Mouse (Mus musculus): ENCODE results near the gene Tmem51. TPM values are rescaled to one million over a fixed set of nuclear protein-coding genes. Genes with fewer than 3 reads are reported as not detected.
A peak's percentile ranks its signal among the peaks of the same experiment; 100 is the strongest.

The Tmem51 gene
- polyA plus RNA-seq (2015; fragmentation: Nextera tagmentation; extraction: Ambion mirVana), result 5.9 and 11.0 TPM in 2 replicates

DNA sequence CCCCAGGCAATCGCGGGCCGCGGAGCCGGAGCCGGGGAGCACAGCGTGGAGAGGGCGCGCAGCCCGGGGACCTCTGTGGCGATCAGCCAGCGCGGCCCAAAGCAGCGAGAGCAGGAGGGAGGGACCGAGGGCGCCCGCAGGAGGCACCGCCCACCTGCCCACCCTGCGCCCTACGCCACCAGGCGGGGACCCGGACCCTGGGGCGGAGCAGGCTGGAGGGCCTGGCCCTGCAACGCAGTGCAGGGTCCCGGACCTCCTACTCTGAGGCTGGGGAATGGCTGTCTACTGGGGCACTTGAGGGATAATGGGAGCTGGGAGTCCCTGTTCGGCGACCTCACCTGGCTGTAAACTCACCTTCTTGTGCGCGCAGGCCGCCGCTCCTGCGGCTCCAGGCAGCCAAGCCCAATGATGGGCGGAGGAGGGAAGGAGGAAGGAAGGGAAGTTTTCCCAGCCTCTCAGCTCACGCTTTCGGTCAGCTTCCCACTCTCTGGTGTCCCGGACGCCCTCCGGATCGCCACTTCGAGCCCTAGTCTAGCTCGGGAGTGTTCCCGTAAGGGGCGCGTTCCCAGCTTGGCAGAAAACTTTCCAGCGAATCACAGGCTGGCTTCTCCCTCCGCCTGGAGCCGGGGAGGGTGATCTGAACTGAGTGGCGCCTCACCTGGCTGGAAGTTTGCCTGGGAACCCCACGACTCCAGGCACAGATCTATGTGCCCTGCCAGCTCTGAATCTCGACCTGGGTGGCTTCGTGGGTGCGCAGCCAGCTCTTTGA, at the start of gene Tmem51:
Gene Tmem51 (minus strand): TSS at position 174 of the 769 bp plus-strand sequence.
- H3K36me3 ChIP-seq, result no peaks in the 10 kb centered on the region
- peak within 1 kb of the TSS; percentile 97 for H3K4me2 ChIP-seq
- peaks cover 33% of the 10 kb centered on the region for H3K27me3 ChIP-seq (replicated peaks)
- H3K9ac ChIP-seq (replicated peaks), result peak within 1 kb of the TSS; percentile 49
- WGBS, result under 1% methylated on average over 52 of the region's 52 CpGs
- H3K4me3 ChIP-seq (replicated peaks), result peak within 1 kb of the TSS; percentile 55
- H3K9me3 ChIP-seq (replicated peaks), result no peaks in the 10 kb centered on the region
- H3K4me1 ChIP-seq, result peaks cover 36% of the 10 kb centered on the region
- peak; percentile 59 for ATAC-seq (ENCODE audit: low FRiP score)
- no peak within 1 kb of the TSS for H3K27ac ChIP-seq (replicated peaks)

DNA sequence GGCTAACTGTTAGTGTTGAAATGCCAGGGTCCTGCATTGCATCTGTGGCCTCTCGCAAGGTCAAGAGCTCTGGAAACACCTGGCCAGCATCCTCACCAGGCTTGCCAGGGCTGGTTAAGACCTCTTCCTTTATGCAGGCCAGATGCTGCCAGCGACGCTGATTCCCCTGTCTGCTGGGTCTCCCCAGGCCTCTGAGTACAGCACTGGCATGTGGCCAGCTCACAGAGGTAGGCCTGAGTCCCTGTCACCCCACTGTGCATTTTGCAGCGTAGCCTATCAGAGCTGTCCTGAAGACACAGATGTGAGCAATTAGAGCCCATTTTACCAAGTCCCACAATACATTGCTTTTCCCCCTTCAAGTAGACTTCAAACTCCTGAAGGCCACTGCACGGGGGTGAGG, 46.1 kb upstream of the Tmem51 start:
- WGBS, result 58% methylated on average over 5 of the region's 5 CpGs
- Histone ChIP-seq H3K36me3 (no peaks in the 10 kb centered on the region), H3K9me3 (replicated peaks) (no peaks in the 10 kb centered on the region), H3K9ac (replicated peaks) (no peak overlapping the region), H3K4me1 (peaks cover 3% of the 10 kb centered on the region; the same call in 1 of the 2 replicates), H3K27ac (replicated peaks) (no peak overlapping the region), H3K27me3 (replicated peaks) (no peaks in the 10 kb centered on the region), H3K4me2 (no peak overlapping the region), H3K4me3 (replicated peaks) (no peak overlapping the region)
- ATAC-seq (ENCODE audit: low FRiP score), result no peak

DNA sequence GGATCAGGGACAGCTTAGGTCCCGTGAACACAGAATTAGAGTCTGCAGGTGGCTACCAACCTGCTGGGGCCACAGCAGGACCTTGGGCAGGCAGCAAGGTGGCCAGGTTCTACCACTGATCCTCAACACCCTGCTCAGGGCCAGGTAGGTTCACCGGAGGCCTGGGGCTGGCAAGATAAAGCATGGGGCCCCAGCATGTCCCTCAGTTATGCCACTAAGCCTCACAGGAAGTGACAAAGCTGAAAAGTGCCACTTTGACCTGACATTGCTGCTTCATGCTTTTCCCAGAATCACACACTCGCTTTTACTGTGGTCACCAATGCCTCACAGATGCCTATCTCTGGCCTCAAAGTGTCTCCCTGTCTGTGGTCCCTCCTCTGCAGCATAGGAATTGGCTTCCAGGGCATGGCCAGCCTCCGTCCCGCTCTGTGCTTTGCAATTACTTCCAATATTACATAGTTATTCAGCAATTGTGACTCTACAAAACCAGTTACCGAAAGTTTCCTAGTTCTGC, 43.2 kb upstream of the Tmem51 start:
- H3K4me3 ChIP-seq (replicated peaks), result no peak overlapping the region

DNA sequence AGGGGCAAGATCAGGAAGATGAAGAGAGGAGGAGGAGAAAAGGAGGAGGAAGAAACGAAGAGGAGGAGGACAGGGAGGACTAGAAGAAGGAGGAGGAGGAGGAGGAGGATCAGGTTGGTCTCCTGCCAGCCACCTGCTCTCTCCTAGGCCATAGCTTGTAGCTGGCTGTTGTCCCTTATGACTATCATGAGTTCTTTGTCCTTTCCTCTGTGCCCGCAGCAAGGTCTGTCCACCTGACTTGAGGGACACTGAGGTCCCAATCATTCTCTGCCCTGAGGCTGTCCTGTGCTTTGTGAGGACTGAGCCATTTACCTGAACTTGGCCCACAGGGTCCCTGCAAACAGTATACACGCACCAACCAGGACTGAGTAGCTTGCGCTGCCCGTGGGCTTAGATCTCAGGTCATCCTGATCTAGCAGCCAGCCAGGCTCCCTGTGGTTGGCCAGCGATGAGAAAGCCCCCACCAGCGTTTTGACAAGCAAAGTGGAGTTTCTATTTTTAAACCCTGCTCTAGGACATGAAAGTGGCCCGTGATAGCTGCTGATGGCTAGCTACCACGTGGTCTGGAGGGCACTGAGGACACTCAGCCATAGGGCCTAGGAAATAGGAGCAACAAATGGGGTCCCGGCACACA, 42.7 kb upstream of the Tmem51 start:
- ATAC-seq (ENCODE audit: low FRiP score), result no peak
- H3K36me3 ChIP-seq, result no peaks in the 10 kb centered on the region
- 82% methylated on average over 10 of the region's 10 CpGs for WGBS

More for the DNA sequence above, 43.2 kb upstream of the Tmem51 start:
- Histone ChIP-seq H3K9ac (replicated peaks) (no peak overlapping the region), H3K4me1 (peaks cover 3% of the 10 kb centered on the region; the same call in 1 of the 2 replicates), H3K9me3 (replicated peaks) (no peaks in the 10 kb centered on the region), H3K27ac (replicated peaks) (no peak overlapping the region), H3K4me2 (no peak overlapping the region), H3K27me3 (replicated peaks) (no peaks in the 10 kb centered on the region), H3K36me3 (no peaks in the 10 kb centered on the region)
- WGBS, result 92% methylated on average over 6 of the region's 6 CpGs
- no peak for ATAC-seq (ENCODE audit: low FRiP score)

DNA sequence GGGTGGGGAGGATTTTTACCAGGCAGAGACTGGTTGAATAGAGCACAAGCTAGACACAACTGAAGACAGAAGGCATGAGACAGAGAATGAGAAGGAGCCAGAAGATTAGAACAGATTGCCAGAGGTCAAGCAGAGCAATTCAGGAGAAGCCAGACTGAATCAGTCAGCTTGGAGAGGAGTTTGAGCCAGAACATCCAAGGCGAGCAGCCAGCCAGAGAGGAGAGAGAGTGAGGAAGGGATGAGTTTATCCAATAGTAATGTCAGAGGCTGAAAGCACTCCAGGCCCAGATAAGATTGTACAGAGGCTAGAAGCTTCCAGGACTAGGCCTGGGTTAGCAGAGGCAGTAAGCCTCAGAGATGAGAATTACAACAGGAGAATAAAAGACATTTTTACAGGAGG, 37.1 kb upstream of the Tmem51 start:
- H3K9ac ChIP-seq (replicated peaks), result no peak overlapping the region
- 56% methylated on average over 1 of the region's 1 CpGs for WGBS
- H3K27ac ChIP-seq (replicated peaks), result no peak overlapping the region
- no peak overlapping the region for H3K4me3 ChIP-seq (replicated peaks)
- no peaks in the 10 kb centered on the region for H3K36me3 ChIP-seq
- H3K9me3 ChIP-seq (replicated peaks), result no peaks in the 10 kb centered on the region
- no peaks in the 10 kb centered on the region for H3K27me3 ChIP-seq (replicated peaks)
- peaks cover 10% of the 10 kb centered on the region for H3K4me1 ChIP-seq
- no peak overlapping the region for H3K4me2 ChIP-seq
- ATAC-seq (ENCODE audit: low FRiP score), result no peak

More for the DNA sequence above, 42.7 kb upstream of the Tmem51 start:
- H3K4me1 ChIP-seq, result peaks cover 3% of the 10 kb centered on the region; the same call in 1 of the 2 replicates
- H3K9ac ChIP-seq (replicated peaks), result no peak overlapping the region
- no peak overlapping the region for H3K4me3 ChIP-seq (replicated peaks)
- H3K27me3 ChIP-seq (replicated peaks), result no peaks in the 10 kb centered on the region
- no peak overlapping the region for H3K27ac ChIP-seq (replicated peaks)
- no peaks in the 10 kb centered on the region for H3K9me3 ChIP-seq (replicated peaks)
- no peak overlapping the region for H3K4me2 ChIP-seq

DNA sequence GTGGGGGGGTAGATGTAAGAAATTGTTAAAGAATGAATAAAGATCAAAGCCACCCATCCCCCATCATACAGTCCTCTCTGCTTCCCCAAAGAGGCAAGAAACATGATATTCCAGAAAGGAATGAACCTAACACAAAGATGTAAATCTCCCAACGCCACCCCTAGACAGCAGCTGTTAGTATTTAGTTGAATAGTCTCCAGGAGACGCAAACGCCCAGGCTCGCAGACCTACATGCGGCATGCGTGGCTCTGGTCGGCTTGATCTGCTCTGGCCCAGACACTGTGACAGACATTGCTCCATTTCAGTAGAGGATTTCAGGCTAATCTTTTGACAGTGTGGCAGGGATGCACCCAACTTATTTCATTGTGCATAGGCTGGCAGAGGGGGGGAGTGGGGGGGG, 34.4 kb upstream of the Tmem51 start:
- no peak overlapping the region for H3K4me2 ChIP-seq
- H3K4me1 ChIP-seq, result peaks cover 13% of the 10 kb centered on the region
- H3K27ac ChIP-seq (replicated peaks), result no peak overlapping the region
- H3K9me3 ChIP-seq (replicated peaks), result no peaks in the 10 kb centered on the region
- no peak overlapping the region for H3K4me3 ChIP-seq (replicated peaks)
- H3K9ac ChIP-seq (replicated peaks), result no peak overlapping the region
- 36% methylated on average over 7 of the region's 7 CpGs for WGBS
- ATAC-seq (ENCODE audit: low FRiP score), result no peak
- H3K36me3 ChIP-seq, result no peaks in the 10 kb centered on the region
- H3K27me3 ChIP-seq (replicated peaks), result no peaks in the 10 kb centered on the region

DNA sequence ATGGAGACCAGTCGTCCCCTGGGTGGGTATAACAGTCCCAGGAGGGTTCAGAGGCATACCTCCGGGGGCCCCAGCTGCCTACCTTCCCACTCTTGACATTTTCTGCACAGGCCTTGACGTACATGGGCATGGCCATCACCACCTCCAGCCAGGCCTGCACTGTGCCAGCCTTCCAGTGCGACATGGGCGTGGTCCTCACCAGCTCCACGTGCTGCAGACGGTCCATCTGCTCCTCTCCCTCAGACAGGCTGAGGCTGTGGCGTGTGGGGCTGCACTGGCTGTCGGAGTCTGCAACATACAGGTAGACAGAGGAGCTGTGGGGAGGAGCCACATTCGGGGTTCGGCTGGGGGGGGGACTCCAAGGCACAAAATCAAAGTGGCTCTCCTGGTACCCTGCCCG, 33.9 kb upstream of the Tmem51 start:
- Histone ChIP-seq H3K4me2 (no peak overlapping the region), H3K4me1 (peaks cover 13% of the 10 kb centered on the region), H3K27ac (replicated peaks) (no peak overlapping the region), H3K4me3 (replicated peaks) (no peak overlapping the region), H3K27me3 (replicated peaks) (no peaks in the 10 kb centered on the region), H3K36me3 (no peaks in the 10 kb centered on the region), H3K9ac (replicated peaks) (no peak overlapping the region), H3K9me3 (replicated peaks) (no peaks in the 10 kb centered on the region)
- no peak for ATAC-seq (ENCODE audit: low FRiP score)
- WGBS, result 84% methylated on average over 12 of the region's 12 CpGs

DNA sequence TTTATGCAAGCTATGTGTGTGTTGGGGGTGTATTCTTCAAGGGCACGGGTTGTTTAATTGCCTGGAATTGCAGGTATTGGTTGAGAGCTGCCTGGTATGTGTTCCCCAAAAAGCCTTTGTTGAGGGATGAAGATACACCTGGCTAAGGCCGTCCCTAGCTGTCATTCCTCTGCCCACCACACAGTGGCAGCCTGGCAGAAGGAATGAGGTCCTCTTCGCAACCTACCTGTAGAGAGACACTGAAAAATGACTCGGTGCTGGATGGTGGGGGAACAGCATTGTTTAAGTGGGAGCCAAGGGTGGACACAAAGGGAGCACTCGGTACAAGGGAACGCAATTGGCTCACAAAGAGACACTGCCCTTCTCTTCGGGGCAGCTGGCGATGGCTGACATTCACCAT, 29.2 kb upstream of the Tmem51 start:
- H3K9ac ChIP-seq (replicated peaks), result no peak overlapping the region
- no peaks in the 10 kb centered on the region for H3K27me3 ChIP-seq (replicated peaks)
- no peak overlapping the region for H3K27ac ChIP-seq (replicated peaks)
- no peaks in the 10 kb centered on the region for H3K9me3 ChIP-seq (replicated peaks)
- H3K4me1 ChIP-seq, result peaks cover 7% of the 10 kb centered on the region
- peak; percentile 53 for ATAC-seq (ENCODE audit: low FRiP score)
- H3K4me2 ChIP-seq, result no peak overlapping the region
- H3K4me3 ChIP-seq (replicated peaks), result no peak overlapping the region
- 31% methylated on average over 8 of the region's 8 CpGs for WGBS
- no peaks in the 10 kb centered on the region for H3K36me3 ChIP-seq

DNA sequence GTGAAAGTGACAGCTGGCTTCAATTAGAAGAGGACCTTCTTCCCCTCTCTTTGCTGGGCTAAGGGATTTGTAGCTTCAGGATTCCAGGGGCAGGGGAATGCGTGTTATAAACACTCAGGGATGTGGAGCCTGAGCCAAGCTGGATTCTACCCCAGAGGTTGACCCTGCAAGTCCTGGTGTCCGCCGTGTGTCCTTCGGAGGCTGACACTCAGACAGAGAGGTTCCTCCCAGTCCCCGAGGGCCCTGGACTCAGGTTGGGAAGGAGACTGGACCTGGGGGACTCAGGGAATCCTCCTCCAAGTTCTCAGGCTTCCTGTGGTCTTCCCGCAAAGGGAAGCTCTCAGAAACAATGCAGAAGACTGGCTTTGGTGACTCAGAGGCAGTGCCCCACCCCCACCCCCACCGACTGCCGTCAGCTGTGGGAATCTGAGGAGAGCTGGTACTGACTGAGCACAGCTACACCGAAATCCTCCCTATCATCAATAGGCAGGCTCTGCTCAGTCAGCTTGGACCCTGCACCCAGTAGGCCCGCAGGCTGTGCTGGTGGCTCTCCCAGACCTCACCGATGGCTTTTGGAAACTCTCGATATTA, 19.1 kb upstream of the Tmem51 start:
- Histone ChIP-seq H3K27ac (replicated peaks) (no peak overlapping the region), H3K27me3 (replicated peaks) (no peaks in the 10 kb centered on the region), H3K9me3 (replicated peaks) (no peaks in the 10 kb centered on the region), H3K4me1 (peaks cover 1% of the 10 kb centered on the region), H3K36me3 (peaks cover 9% of the 10 kb centered on the region; the same call in 1 of the 2 replicates), H3K9ac (replicated peaks) (no peak overlapping the region), H3K4me3 (replicated peaks) (no peak overlapping the region), H3K4me2 (no peak overlapping the region)
- ATAC-seq (ENCODE audit: low FRiP score), result no peak
- WGBS, result 59% methylated on average over 12 of the region's 12 CpGs

DNA sequence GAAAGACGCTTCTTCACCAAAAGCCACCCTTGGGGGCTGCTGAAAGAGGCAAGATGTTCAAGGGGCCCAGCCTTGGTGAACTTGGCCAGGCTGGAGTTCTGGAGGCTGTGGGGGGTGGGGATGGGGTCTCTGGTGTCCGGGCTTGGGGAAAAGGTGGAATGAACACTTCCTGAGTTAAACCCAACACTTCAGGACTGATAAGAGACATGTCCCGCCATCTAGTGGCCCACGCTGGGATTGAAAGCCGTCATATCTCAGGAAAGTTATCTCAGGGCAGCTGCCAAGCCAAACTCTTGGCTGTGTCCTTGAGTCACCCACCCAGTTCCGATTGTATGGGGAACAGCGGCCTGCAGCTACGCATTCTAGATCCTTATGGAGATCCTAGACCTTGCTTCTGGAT, 14.2 kb upstream of the Tmem51 start:
- H3K4me3 ChIP-seq (replicated peaks), result no peak overlapping the region
- H3K27ac ChIP-seq (replicated peaks), result no peak overlapping the region
- no peaks in the 10 kb centered on the region for H3K27me3 ChIP-seq (replicated peaks)
- peaks cover 14% of the 10 kb centered on the region for H3K4me1 ChIP-seq
- H3K36me3 ChIP-seq, result no peaks in the 10 kb centered on the region
- 24% methylated on average over 8 of the region's 8 CpGs for WGBS
- no peak overlapping the region for H3K9ac ChIP-seq (replicated peaks)
- no peaks in the 10 kb centered on the region for H3K9me3 ChIP-seq (replicated peaks)
- peak; percentile 54; the same call in 1 of the 2 replicates for ATAC-seq (ENCODE audit: low FRiP score)
- peak overlapping the region; percentile 24 for H3K4me2 ChIP-seq

DNA sequence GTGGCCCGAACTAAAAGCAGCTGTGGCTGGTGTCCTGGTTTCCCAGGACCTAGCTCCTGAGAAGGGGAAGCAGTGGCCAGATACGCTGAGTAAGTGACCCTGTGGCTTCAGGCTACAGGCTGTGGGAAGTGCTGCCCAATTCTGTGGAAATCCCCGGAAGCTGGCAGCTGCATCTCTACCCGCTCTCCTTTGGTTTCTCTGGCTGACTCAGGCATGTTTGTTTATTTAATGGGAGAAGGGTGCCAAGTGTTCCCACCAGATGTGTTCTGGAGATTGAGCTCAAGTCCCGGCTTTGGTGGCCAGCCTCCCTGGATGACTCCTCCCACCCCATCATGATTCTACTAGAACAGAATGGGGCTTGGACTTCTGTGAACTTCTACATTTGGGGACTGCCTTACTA, 13.8 kb upstream of the Tmem51 start:
- H3K9me3 ChIP-seq (replicated peaks), result no peaks in the 10 kb centered on the region
- no peaks in the 10 kb centered on the region for H3K27me3 ChIP-seq (replicated peaks)
- no peak overlapping the region for H3K4me3 ChIP-seq (replicated peaks)
- no peak for ATAC-seq (ENCODE audit: low FRiP score)
- peak overlapping the region; percentile 24 for H3K4me2 ChIP-seq
- no peaks in the 10 kb centered on the region for H3K36me3 ChIP-seq
- no peak overlapping the region for H3K9ac ChIP-seq (replicated peaks)
- H3K4me1 ChIP-seq, result peaks cover 14% of the 10 kb centered on the region
- 35% methylated on average over 5 of the region's 5 CpGs for WGBS
- H3K27ac ChIP-seq (replicated peaks), result no peak overlapping the region

All from neural tube, embryonic 15.5 days (tissue).